Mouse (Mus musculus) brain, embryonic 14.5 days (tissue): ENCODE data around the gene Xndc1.

Source experiments
- CTCF ChIP-seq: fragments of 200-500 bp; IDR thresholded peaks from 2 replicates; pipeline ENCODE4 v1.5.1; 2012; ENCODE audit warnings: inconsistent platforms, mild to moderate bottlenecking, moderate library complexity, borderline replicate concordance; ENCODE audit not compliant: insufficient read depth, insufficient read length; ENCODE audit errors: extremely low read depth
- POLR2A ChIP-seq: fragments of 200-500 bp; IDR thresholded peaks from 2 replicates; pipeline ENCODE4 v1.6.1; 2012; ENCODE audit warnings: mild to moderate bottlenecking, inconsistent platforms, borderline replicate concordance; ENCODE audit not compliant: poor library complexity, insufficient read depth, insufficient read length, severe bottlenecking; ENCODE audit errors: extremely low read depth

DNA sequence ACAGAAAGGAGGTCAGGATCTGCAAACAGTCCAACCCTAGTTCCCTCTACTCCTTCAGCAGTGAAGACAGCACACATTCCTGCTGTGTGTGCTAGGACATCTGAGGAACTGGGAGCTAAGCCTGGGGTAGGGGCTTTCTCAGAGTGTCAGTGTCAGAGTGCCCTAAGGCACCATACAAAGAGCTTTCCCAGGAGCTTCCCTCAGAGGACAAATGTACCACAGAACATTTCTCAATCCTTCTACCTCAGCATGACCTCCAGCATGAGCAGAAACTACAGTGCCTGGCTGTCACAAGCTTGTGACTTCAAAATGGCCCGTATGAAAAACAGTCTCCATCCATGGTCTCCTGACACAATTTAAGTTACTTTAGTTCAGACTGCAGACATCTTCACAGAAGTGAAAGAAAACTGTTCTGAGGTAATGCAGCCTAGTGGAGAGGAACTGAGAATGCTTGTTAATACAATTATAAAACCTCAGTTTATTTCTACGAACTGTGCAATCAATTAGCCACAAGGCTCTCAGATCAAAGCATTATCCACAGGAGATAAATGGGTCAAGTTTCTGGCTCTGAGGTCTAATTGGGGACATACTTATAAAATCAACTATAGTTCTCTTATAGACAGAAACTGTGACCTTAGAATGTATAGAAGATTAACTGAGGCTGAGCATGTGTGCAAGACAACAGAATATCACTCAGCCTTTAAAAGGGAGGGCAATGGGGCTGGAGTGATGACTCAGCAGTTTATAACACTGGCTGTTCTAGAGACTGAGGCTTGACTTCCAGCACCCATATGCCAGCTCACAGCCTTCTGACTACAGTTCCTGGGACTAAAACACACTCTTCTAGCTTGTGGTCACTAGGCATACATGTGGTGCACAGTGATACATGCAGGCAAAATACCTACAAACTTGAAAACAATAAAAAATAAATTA lies 39.9 kb upstream of the Xndc1 start:
- no peak for TF ChIP-seq CTCF
- TF ChIP-seq POLR2A: no peak
